Mouse (Mus musculus) testis, postnatal 14 days (tissue): ENCODE measurements around the gene Rin3.

Source experiments
- DNase-seq: peaks from one replicate; pipeline ENCODE4 v3.0.0; 2021; ENCODE audit warnings: low spot score

Gene Rin3

DNA sequence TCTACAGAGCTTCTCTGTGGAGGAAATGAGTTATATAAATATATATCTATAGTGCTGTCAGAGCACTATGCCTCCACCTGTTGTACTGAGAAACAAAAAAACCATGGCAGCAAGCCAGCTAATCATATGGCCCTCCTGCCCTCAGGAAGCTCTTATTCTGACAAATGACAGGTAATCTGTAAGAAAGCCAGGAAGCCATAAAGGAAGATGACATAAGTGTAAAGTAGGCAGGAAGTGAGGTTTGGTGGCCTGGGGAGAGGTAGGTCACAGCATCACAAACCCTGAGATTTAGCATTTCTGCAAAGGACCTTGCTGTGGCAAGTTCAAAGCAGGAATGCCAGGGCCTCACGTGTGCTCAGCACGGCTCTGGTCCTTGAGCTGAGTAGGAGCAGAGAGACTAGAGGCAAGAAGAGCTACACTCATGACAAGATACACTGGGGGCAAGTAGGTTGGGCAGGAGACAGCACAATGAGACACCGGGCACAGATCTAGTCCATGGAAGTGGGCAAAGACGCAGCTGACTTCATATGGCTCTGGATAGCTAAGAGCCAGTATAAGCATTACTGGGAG lies 88.2 kb downstream of the Rin3 start:
- no peak for DNase-seq

GRCm38 (mm10) chr12:102372322-102372721 lies 89.5 kb downstream of the Rin3 start:
- DNase-seq, result no peak

GRCm38 (mm10) chr12:102382180-102382579 lies 99.3 kb downstream of the Rin3 start:
- no peak for DNase-seq

- DNase-seq, result no peak
Measured at GRCm38 (mm10) chr12:102383288-102383687, 100.4 kb downstream of the Rin3 start.

GRCm38 (mm10) chr12:102384819-102385218 lies 102.0 kb downstream of the Rin3 start:
- no peak for DNase-seq

- DNase-seq, result peak; percentile 71
Measured at GRCm38 (mm10) chr12:102387219-102387917, 104.5 kb downstream of the Rin3 start.

DNA sequence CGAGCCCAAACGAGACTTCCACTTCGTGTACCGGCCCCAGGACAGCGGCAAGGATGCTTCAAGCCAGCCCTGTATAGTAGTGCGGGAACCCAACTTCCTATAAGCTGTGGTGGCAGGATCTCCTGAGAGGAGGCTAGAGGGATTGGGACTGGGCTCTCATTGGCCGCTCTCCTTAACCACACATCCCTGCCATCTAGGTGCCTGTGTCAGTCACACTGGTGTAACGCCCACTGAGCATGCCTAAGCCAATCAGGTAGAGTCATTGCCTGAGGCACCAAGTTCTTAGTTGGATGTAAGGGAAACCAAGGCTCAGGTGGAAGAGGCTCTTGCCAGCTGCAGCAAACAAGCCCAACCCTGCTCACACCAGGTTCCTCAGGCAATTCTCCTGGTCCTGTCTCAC lies 107.2 kb downstream of the Rin3 start:
- peak; percentile 36 for DNase-seq

- no peak for DNase-seq
Measured at GRCm38 (mm10) chr12:102391109-102391508, 108.3 kb downstream of the Rin3 start.

- no peak for DNase-seq
Measured at GRCm38 (mm10) chr12:102391982-102392381, 109.1 kb downstream of the Rin3 start.

- no peak for DNase-seq
Measured at GRCm38 (mm10) chr12:102394496-102394895, 111.6 kb downstream of the Rin3 start.

- DNase-seq, result no peak
Measured at GRCm38 (mm10) chr12:102395537-102395936, 112.7 kb downstream of the Rin3 start.

GRCm38 (mm10) chr12:102395998-102396991 lies 113.4 kb downstream of the Rin3 start:
- DNase-seq, result peak; percentile 60

GRCm38 (mm10) chr12:102398588-102398987 lies 115.7 kb downstream of the Rin3 start:
- DNase-seq, result no peak

DNA sequence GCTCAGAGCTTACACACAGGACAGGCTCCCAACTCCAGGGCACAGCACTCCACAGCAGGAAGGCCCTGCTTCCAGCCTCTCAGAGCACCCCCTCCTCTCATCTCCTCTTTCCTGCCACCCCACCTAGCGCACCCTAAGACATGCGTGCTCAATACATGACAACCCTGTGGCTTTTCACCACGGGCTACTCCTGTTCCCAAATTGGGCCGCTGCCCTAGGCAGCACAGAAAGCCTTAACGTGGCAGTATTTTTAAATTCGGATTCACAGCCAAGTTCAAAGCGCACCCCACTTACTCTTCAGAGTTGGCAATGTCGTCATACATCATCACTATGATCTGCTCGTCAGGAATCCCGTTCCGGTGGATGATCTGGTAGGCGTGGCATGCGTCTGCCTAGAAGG lies 130.3 kb downstream of the Rin3 start:
- DNase-seq, result no peak

- no peak for DNase-seq
Measured at GRCm38 (mm10) chr12:102414686-102415085, 131.8 kb downstream of the Rin3 start.

GRCm38 (mm10) chr12:102416391-102416837 lies 133.6 kb downstream of the Rin3 start:
- DNase-seq, result no peak

GRCm38 (mm10) chr12:102416955-102417510 lies 134.2 kb downstream of the Rin3 start:
- no peak for DNase-seq

DNA sequence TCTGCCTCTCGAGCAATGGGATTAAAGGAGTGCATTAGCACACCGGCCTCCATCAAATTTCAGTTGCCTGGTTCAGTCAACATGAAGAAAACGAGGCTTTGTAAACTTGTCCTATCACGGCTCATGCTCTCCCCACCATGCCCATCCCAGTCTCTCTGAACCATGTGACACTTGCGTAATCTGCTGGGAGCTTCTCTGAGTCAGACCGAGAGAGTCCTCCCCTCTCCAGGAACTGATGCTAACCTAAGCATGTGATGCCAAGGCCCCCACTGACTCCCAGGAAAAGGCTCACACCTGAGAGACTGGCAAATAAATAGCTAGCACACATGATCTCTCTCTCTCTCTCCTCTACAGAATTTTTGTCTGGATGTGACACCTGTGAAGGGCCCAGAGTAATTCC lies 134.9 kb downstream of the Rin3 start:
- DNase-seq, result no peak

DNA sequence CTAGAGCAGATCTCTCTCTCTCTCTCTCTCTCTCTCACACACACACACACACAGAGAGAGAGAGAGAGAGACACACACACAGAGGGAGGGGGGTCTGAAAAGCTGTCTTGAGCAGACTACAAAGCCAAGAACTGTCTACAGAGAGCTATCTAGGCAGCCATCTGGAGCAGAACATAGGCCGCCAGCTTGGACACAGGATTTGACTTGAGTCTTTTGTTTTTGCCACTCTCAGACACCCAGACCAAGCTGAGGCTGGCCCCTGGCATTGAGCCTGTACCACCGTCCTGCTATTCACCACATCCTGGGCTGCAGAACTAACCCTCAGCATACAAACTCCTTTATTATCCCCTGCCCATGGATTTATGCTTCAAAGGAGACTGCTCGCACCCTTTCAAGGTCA lies 136.7 kb downstream of the Rin3 start:
- DNase-seq, result no peak

DNA sequence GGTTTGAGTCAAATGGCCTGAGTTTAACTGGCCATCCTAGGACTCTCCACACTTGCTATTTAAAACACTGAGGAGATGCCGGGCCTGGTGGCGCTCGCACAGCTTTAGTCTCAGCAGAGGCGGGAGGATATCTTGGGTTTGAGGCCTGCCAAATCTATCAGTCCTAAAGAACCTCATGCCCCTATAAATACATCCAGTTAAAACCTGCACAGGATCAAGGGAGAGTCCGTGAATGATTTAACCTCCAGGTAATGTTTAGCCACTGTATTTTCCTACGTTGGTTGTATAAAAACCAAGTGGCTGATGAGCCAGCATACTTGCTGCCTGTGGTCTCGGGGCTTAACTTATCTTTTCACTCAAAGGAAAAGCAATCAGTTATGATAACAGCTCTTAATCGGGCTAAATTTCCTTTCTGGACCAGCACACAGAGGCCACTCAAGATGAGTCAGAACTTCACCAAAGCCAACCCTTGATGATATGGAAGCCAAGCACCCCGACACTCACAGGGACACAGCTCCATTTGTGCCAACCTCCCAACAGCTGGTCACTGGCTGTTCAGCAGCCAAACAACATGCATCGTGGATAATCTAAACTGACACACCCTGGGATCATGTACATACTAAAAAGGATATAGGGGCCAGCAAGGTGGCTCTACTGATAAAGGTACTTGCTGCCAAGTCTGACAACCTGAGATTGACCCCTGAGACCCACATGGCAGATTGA lies 137.5 kb downstream of the Rin3 start:
- DNase-seq, result no peak

DNA sequence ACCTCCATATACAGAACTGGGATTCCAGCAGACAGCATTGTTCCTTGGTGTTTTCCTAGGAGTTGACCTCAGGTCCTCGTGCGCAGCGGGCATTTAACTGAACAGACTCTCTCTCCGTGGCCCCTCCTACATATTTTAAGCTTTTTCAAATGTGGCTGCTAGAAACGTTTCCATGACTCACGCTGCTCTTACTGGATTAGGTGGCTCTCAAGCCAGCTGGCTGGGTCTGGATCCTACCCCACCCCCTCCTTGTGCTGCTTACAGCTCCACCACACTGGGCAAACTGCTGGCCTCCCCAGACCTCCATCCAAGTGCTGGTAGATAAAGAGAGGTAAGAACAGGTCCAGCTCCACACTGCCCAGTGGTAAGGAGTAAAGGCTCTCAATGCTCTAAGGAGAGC lies 139.2 kb downstream of the Rin3 start:
- DNase-seq, result no peak
